In the genomic region with DNA sequence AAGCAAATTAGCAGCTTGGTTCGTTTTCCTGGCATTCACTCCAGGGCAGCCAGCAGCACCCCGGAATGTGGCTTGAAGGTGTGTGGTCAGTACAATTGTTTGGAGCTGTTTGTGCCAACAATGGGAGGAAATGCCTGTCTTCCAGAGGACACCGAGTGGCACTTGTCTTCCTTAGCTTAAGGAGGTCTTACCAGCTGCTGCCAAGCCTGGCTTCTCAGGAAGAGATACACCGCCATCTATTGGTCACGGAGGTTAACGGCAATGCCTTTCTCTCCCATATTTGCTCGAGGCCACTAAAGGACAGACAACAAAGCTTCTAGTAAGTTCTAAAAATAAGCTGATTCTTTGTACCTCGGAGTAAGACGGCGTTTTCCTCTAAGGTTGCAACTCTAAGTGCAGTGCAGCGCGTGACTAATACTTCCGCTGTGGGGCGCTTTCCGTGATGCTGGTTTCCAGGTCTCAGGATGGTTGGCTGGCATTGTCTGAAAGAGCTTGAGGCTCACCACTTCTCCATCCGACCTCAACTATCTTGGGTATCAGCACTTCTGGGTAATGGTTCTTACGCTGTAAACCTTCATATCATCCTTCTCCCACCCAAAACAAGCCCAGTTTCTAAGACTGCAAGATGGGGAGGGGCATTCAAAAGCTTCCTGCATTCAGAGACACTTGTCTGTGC, we compare ENCODE assay signal across 8 mouse cellular contexts.
DNase-seq lines count a peak whose midpoint lies in the region; ATAC-seq and TF ChIP-seq lines count a peak whose summit lies in the region.

No protein-coding gene starts in this region.

- DNase-seq in c-Kit-positive CD71-positive TER-119-positive erythroid progenitor cells, embryonic 14.5 days (ENCODE audit: low spot score), result peak; percentile 50
- peak; percentile 97 for DNase-seq in forebrain, embryonic 14.5 days (ENCODE audit: low spot score)
- peak; percentile 66 to 80 for DNase-seq in heart, postnatal 14 days
- DNase-seq in layer of hippocampus, adult 11-12 months (ENCODE audit: low spot score), result peak; percentile 88
- DNase-seq in liver, postnatal 0 days, result peak; percentile 63

- H3K4me1 ChIP-seq in forebrain, embryonic 14.5 days (ENCODE audit: control insufficient read depth, insufficient read depth, low read length), result peaks cover 19% of the 10 kb centered on the region
- peaks cover 6% of the 10 kb centered on the region; the same call in 1 of the 2 replicates for H3K4me1 ChIP-seq in liver, postnatal 0 days (ENCODE audit: insufficient read depth)
- H3K4me1 ChIP-seq in neural tube, embryonic 14.5 days (ENCODE audit: control insufficient read depth, insufficient read depth, low read length), result peaks cover 22% of the 10 kb centered on the region
- H3K4me1 ChIP-seq in testis, adult 2 months (ENCODE audit: control insufficient read depth, insufficient read depth, low read length), result peaks cover 5% of the 10 kb centered on the region

- H3K4me3 ChIP-seq in forebrain, embryonic 14.5 days (ENCODE audit: low read depth, low read length), result peak overlapping the region; percentile 19
- peak overlapping the region; percentile 25 for H3K4me3 ChIP-seq in liver, postnatal 0 days (ENCODE audit: low read depth, low read length)
- peak overlapping the region; percentile 9; the same call in 1 of the 2 replicates for H3K4me3 ChIP-seq in neural tube, embryonic 14.5 days (ENCODE audit: low read depth, low read length)
- H3K4me3 ChIP-seq in testis, adult 2 months (ENCODE audit: control insufficient read depth, low read depth, low read length), result peak overlapping the region; percentile 50

- no peak for TF ChIP-seq EP300 in liver, postnatal 0 days (IDR thresholded peaks at IDR 0.05; ENCODE audit: low read depth)

- H3K9me3 ChIP-seq in forebrain, embryonic 14.5 days (replicated peaks; ENCODE audit: control insufficient read depth, low read length), result no peaks in the 10 kb centered on the region
- no peaks in the 10 kb centered on the region for H3K9me3 ChIP-seq in liver, postnatal 0 days (ENCODE audit: low read length)
- H3K9me3 ChIP-seq in neural tube, embryonic 14.5 days (ENCODE audit: control insufficient read depth, low read length), result no peaks in the 10 kb centered on the region

- WGBS in forebrain, embryonic 14.5 days, result under 1% methylated on average over 17 of the region's 17 CpGs
- under 1% methylated on average over 16 of the region's 17 CpGs for WGBS in liver, postnatal 0 days (ENCODE audit: insufficient replicate concordance)
- 9% methylated on average over 16 of the region's 17 CpGs for WGBS in neural tube, embryonic 14.5 days

- TF ChIP-seq CTCF in liver, postnatal 0 days (IDR thresholded peaks at IDR 0.05; ENCODE audit: low read depth), result peak; percentile 83
- peak; percentile 63; the same call in 1 of the 2 replicates for TF ChIP-seq CTCF in testis, adult 2 months (IDR thresholded peaks at IDR 0.05; ENCODE audit: control insufficient read depth, insufficient read depth, insufficient replicate concordance, low read depth, low read length)

- peaks cover 7% of the 10 kb centered on the region; the same call in 1 of the 2 replicates for H3K27me3 ChIP-seq in forebrain, embryonic 14.5 days (replicated peaks; ENCODE audit: control insufficient read depth, insufficient read depth, low read length)
- no peaks in the 10 kb centered on the region for H3K27me3 ChIP-seq in liver, postnatal 0 days (ENCODE audit: insufficient read depth, low read length)
- no peaks in the 10 kb centered on the region for H3K27me3 ChIP-seq in neural tube, embryonic 14.5 days (ENCODE audit: control insufficient read depth, insufficient read depth, low read length)
- no peaks in the 10 kb centered on the region; the same call in 1 of the 2 replicates for H3K27me3 ChIP-seq in testis, adult 2 months (ENCODE audit: control insufficient read depth, insufficient read depth, low read length)

- H3K4me2 ChIP-seq in forebrain, embryonic 14.5 days (ENCODE audit: low read length), result peak overlapping the region; percentile 51
- peak overlapping the region; percentile 66 for H3K4me2 ChIP-seq in liver, postnatal 0 days (ENCODE audit: low read depth, low read length)
- peak overlapping the region; percentile 43 for H3K4me2 ChIP-seq in neural tube, embryonic 14.5 days (ENCODE audit: low read depth, low read length)

- no peak for TF ChIP-seq POLR2A in testis, adult 2 months (IDR thresholded peaks at IDR 0.05; ENCODE audit: control insufficient read depth, low read depth, low read length)

- intact Hi-C loops in heart, postnatal 14 days (cut with DNase I), result loop anchor here (2.0 to 10.0 kb wide), 2 partner anchors 163 to 1821 kb away; no protein-coding TSS in a partner anchor

- H3K27ac ChIP-seq in forebrain, embryonic 14.5 days (ENCODE audit: low read depth, low read length), result peak overlapping the region; percentile 80
- no peak overlapping the region for H3K27ac ChIP-seq in liver, postnatal 0 days (ENCODE audit: low read depth)
- H3K27ac ChIP-seq in neural tube, embryonic 14.5 days (ENCODE audit: low read depth, low read length), result peak overlapping the region; percentile 22; the same call in 1 of the 2 replicates
- H3K27ac ChIP-seq in testis, adult 2 months (ENCODE audit: control insufficient read depth, insufficient read depth, low read depth, low read length), result no peak overlapping the region

- ATAC-seq in CD4-positive, CD25-positive, alpha-beta regulatory T cell, adult 4 months, result peak; percentile 29
- peak; percentile 81 for ATAC-seq in forebrain, embryonic 14.5 days
- ATAC-seq in liver, postnatal 0 days, result 0 out of 2 replicates have a peak, but pooled peaks have one; percentile 23
- peak; percentile 86 for ATAC-seq in neural tube, embryonic 14.5 days (ENCODE audit: low read depth)

- peak overlapping the region; percentile 46 for H3K9ac ChIP-seq in forebrain, embryonic 14.5 days (ENCODE audit: low read length)
- no peak overlapping the region for H3K9ac ChIP-seq in liver, postnatal 0 days (replicated peaks)
- no peak overlapping the region for H3K9ac ChIP-seq in neural tube, embryonic 14.5 days (replicated peaks; ENCODE audit: low read depth, low read length)

- H3K36me3 ChIP-seq in forebrain, embryonic 14.5 days (ENCODE audit: control insufficient read depth, insufficient read depth, low read length), result no peaks in the 10 kb centered on the region
- H3K36me3 ChIP-seq in liver, postnatal 0 days (replicated peaks; ENCODE audit: insufficient read depth, low read length), result no peaks in the 10 kb centered on the region
- H3K36me3 ChIP-seq in neural tube, embryonic 14.5 days (ENCODE audit: control insufficient read depth, insufficient read depth, low read length), result no peaks in the 10 kb centered on the region
- H3K36me3 ChIP-seq in testis, adult 2 months (ENCODE audit: control insufficient read depth, insufficient read depth, low read length), result no peaks in the 10 kb centered on the region

Comparison
In these comparisons a context has a peak if more than half of its experiments do, and no peak if none do; other contexts are left out.
1. ATAC-seq: peak in every context shown above with its lines; median percentile 86 in neural tube, embryonic 14.5 days; 81 in forebrain, embryonic 14.5 days; 29 in CD4-positive, CD25-positive, alpha-beta regulatory T cell, adult 4 months; 23 in liver, postnatal 0 days.
2. H3K27ac ChIP-seq: peak in forebrain, embryonic 14.5 days (single experiment) and neural tube, embryonic 14.5 days (single experiment); none in liver, postnatal 0 days (single experiment) and testis, adult 2 months (single experiment).
3. Peak in every context shown above with its lines, with median percentiles within 50 percentile points of each other: DNase-seq, H3K4me2 ChIP-seq and H3K4me3 ChIP-seq.